13 mouse cellular contexts compared by ENCODE assay signal in the genomic region with DNA sequence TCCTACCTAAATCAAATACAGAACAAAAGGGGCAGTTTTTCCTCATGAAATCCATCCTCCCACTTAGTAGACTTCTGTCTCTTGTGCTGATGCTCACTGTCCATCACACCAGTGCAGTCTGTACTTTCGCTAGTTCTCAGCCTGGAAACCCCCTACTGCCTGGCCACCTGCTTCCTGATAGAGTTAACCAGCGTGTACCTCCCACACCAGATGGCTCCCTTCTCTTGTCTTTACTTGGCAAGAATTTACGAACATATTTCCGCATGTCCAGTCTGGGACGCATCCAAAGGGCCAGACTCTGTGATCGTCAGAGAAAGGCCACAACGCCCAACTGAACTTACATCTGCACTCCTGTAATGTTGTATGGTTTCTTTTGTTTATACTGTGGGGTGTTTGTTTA.
A peak's percentile ranks its signal among the peaks of the same experiment; 100 is the strongest.
DNase-seq lines count a peak whose midpoint lies in the region; ATAC-seq and TF ChIP-seq lines count a peak whose summit lies in the region.
"Had no signal": no experiment of that assay in that cellular context is flagged by ENCODE, and none has a peak within 500 bp of the region (broad histone marks: within the 10 kb centered on the region; RNA-seq: fewer than 3 reads in every experiment).

No protein-coding gene starts in this region.

- H3K4me2 ChIP-seq in hindbrain, embryonic 14.5 days (replicated peaks), result no peak overlapping the region
- no peak overlapping the region for H3K4me2 ChIP-seq in hindbrain, embryonic 11.5 days (replicated peaks; ENCODE audit: low read depth, low read length)
- H3K4me2 ChIP-seq in midbrain, embryonic 14.5 days (ENCODE audit: low read length), result no peak overlapping the region
- no peak overlapping the region for H3K4me2 ChIP-seq in midbrain, embryonic 13.5 days (replicated peaks)
- H3K4me2 ChIP-seq in forebrain, embryonic 16.5 days (ENCODE audit: low read length), result no peak overlapping the region
- H3K4me2 ChIP-seq: embryonic facial prominence, embryonic 12.5 days; neural tube, embryonic 12.5 days had no signal

- H3K4me3 ChIP-seq in hindbrain, embryonic 14.5 days (replicated peaks; ENCODE audit: low read length), result no peak overlapping the region
- no peak overlapping the region for H3K4me3 ChIP-seq in hindbrain, embryonic 11.5 days (ENCODE audit: low read depth, low read length)
- H3K4me3 ChIP-seq in midbrain, embryonic 14.5 days (replicated peaks; ENCODE audit: low read depth, low read length), result no peak overlapping the region
- no peak overlapping the region for H3K4me3 ChIP-seq in midbrain, embryonic 13.5 days (replicated peaks)
- no peak overlapping the region for H3K4me3 ChIP-seq in cerebellum, adult 2 months (replicated peaks; ENCODE audit: insufficient read depth, low read depth, low read length)
- no peak overlapping the region for H3K4me3 ChIP-seq in forebrain, embryonic 16.5 days (replicated peaks; ENCODE audit: low read length)
- H3K4me3 ChIP-seq: embryonic facial prominence, embryonic 12.5 days; gastrocnemius, adult 2 months; limb, embryonic 10.5 days; neural tube, embryonic 12.5 days had no signal

- peak; percentile 28; the same call in 1 of the 2 replicates for TF ChIP-seq POLR2A in cerebellum, adult 2 months (IDR thresholded peaks at IDR 0.05; ENCODE audit: borderline replicate concordance, insufficient read depth, low read length)

- H3K9me3 ChIP-seq in hindbrain, embryonic 14.5 days (ENCODE audit: control insufficient read depth, low read length), result no peaks in the 10 kb centered on the region
- H3K9me3 ChIP-seq in hindbrain, embryonic 11.5 days (ENCODE audit: control insufficient read depth, low read length), result no peaks in the 10 kb centered on the region
- no peaks in the 10 kb centered on the region for H3K9me3 ChIP-seq in midbrain, embryonic 14.5 days (ENCODE audit: control insufficient read depth, low read length)
- no peaks in the 10 kb centered on the region for H3K9me3 ChIP-seq in midbrain, embryonic 13.5 days
- H3K9me3 ChIP-seq in forebrain, embryonic 16.5 days (ENCODE audit: control insufficient read depth, low read length), result no peaks in the 10 kb centered on the region
- H3K9me3 ChIP-seq: embryonic facial prominence, embryonic 12.5 days; limb, embryonic 10.5 days; neural tube, embryonic 12.5 days had no signal

- H3K27ac ChIP-seq in hindbrain, embryonic 14.5 days, result no peak overlapping the region
- H3K27ac ChIP-seq in hindbrain, embryonic 11.5 days (ENCODE audit: low read depth, low read length), result no peak overlapping the region
- H3K27ac ChIP-seq in midbrain, embryonic 14.5 days (replicated peaks; ENCODE audit: low read depth, low read length), result no peak overlapping the region
- no peak overlapping the region for H3K27ac ChIP-seq in midbrain, embryonic 13.5 days
- H3K27ac ChIP-seq in cerebellum, adult 2 months (ENCODE audit: insufficient read depth, low read length), result no peak overlapping the region
- no peak overlapping the region for H3K27ac ChIP-seq in forebrain, embryonic 16.5 days (ENCODE audit: low read length)
- H3K27ac ChIP-seq: embryonic facial prominence, embryonic 12.5 days; gastrocnemius, adult 2 months; limb, embryonic 10.5 days; neural tube, embryonic 12.5 days had no signal

- no peaks in the 10 kb centered on the region for H3K4me1 ChIP-seq in hindbrain, embryonic 14.5 days (replicated peaks; ENCODE audit: control insufficient read depth, insufficient read depth, low read length)
- H3K4me1 ChIP-seq in hindbrain, embryonic 11.5 days (replicated peaks; ENCODE audit: control insufficient read depth, insufficient read depth, low read length), result no peaks in the 10 kb centered on the region
- no peaks in the 10 kb centered on the region for H3K4me1 ChIP-seq in midbrain, embryonic 14.5 days (ENCODE audit: control insufficient read depth, insufficient read depth, low read length)
- H3K4me1 ChIP-seq in midbrain, embryonic 13.5 days (replicated peaks), result no peaks in the 10 kb centered on the region
- H3K4me1 ChIP-seq in cerebellum, adult 2 months (ENCODE audit: control insufficient read depth, insufficient read depth, low read length), result peaks cover 11% of the 10 kb centered on the region; the same call in 1 of the 2 replicates
- no peaks in the 10 kb centered on the region for H3K4me1 ChIP-seq in forebrain, embryonic 16.5 days (replicated peaks; ENCODE audit: control insufficient read depth, insufficient read depth, low read length)
- H3K4me1 ChIP-seq: embryonic facial prominence, embryonic 12.5 days; limb, embryonic 10.5 days; neural tube, embryonic 12.5 days had no signal

- WGBS in hindbrain, embryonic 14.5 days, result 66% methylated on average over 7 of the region's 7 CpGs
- WGBS in hindbrain, embryonic 11.5 days, result 85% methylated on average over 7 of the region's 7 CpGs
- 71% methylated on average over 7 of the region's 7 CpGs for WGBS in midbrain, embryonic 14.5 days
- 72% methylated on average over 7 of the region's 7 CpGs for WGBS in midbrain, embryonic 13.5 days
- WGBS in cerebellum, adult 2 months, result 6% methylated on average over 7 of the region's 7 CpGs
- WGBS in forebrain, embryonic 16.5 days, result 55% methylated on average over 7 of the region's 7 CpGs

- peak; percentile 35 for DNase-seq in hindbrain, embryonic 14.5 days (ENCODE audit: low spot score)
- no peak for DNase-seq in hindbrain, embryonic 11.5 days (ENCODE audit: low spot score)
- DNase-seq in midbrain, embryonic 14.5 days, result peak; percentile 14
- peak; percentile 97 to 99 for DNase-seq in cerebellum, adult 2 months
- DNase-seq in urinary bladder, postnatal 10 days (ENCODE audit: low spot score), result no peak
- DNase-seq: gastrocnemius, adult 2 months; kidney, adult 9 months; thymus, postnatal 25 days had no signal

- no peak overlapping the region for H3K9ac ChIP-seq in hindbrain, embryonic 14.5 days
- no peak overlapping the region for H3K9ac ChIP-seq in hindbrain, embryonic 11.5 days (ENCODE audit: low read depth, low read length)
- no peak overlapping the region for H3K9ac ChIP-seq in midbrain, embryonic 14.5 days (replicated peaks; ENCODE audit: low read length)
- H3K9ac ChIP-seq in midbrain, embryonic 13.5 days (replicated peaks), result no peak overlapping the region
- H3K9ac ChIP-seq in forebrain, embryonic 16.5 days (replicated peaks; ENCODE audit: low read depth, low read length), result no peak overlapping the region
- H3K9ac ChIP-seq: embryonic facial prominence, embryonic 12.5 days; neural tube, embryonic 12.5 days had no signal

- no peaks in the 10 kb centered on the region for H3K36me3 ChIP-seq in hindbrain, embryonic 14.5 days (replicated peaks; ENCODE audit: control insufficient read depth, insufficient read depth)
- no peaks in the 10 kb centered on the region for H3K36me3 ChIP-seq in hindbrain, embryonic 11.5 days (ENCODE audit: control insufficient read depth, insufficient read depth, low read length)
- no peaks in the 10 kb centered on the region for H3K36me3 ChIP-seq in midbrain, embryonic 14.5 days (ENCODE audit: control insufficient read depth, insufficient read depth, low read length)
- no peaks in the 10 kb centered on the region for H3K36me3 ChIP-seq in midbrain, embryonic 13.5 days
- no peaks in the 10 kb centered on the region for H3K36me3 ChIP-seq in forebrain, embryonic 16.5 days (ENCODE audit: control insufficient read depth, insufficient read depth)
- H3K36me3 ChIP-seq: embryonic facial prominence, embryonic 12.5 days; limb, embryonic 10.5 days; neural tube, embryonic 12.5 days had no signal

- TF ChIP-seq CTCF in cerebellum, adult 2 months (IDR thresholded peaks at IDR 0.05; ENCODE audit: borderline replicate concordance, insufficient read depth, low read depth, low read length), result no peak; the same call in 1 of the 2 replicates

- peak; percentile 64 for ATAC-seq in hindbrain, embryonic 14.5 days (ENCODE audit: low FRiP score)
- no peak for ATAC-seq in hindbrain, embryonic 11.5 days (ENCODE audit: low FRiP score)
- no peak for ATAC-seq in midbrain, embryonic 14.5 days (ENCODE audit: low FRiP score, low TSS enrichment)
- ATAC-seq in midbrain, embryonic 13.5 days, result no peak
- ATAC-seq in forebrain, embryonic 16.5 days, result peak; percentile 59; the same call in 1 of the 2 replicates

- no peaks in the 10 kb centered on the region for H3K27me3 ChIP-seq in hindbrain, embryonic 14.5 days (ENCODE audit: control insufficient read depth, insufficient read depth, low read length)
- no peaks in the 10 kb centered on the region for H3K27me3 ChIP-seq in hindbrain, embryonic 11.5 days (ENCODE audit: control insufficient read depth, insufficient read depth, low read length)
- no peaks in the 10 kb centered on the region for H3K27me3 ChIP-seq in midbrain, embryonic 14.5 days (ENCODE audit: control insufficient read depth, insufficient read depth, low read length)
- no peaks in the 10 kb centered on the region for H3K27me3 ChIP-seq in midbrain, embryonic 13.5 days
- no peaks in the 10 kb centered on the region for H3K27me3 ChIP-seq in cerebellum, adult 2 months (ENCODE audit: control insufficient read depth, insufficient read depth, low read length)
- no peaks in the 10 kb centered on the region for H3K27me3 ChIP-seq in forebrain, embryonic 16.5 days (replicated peaks; ENCODE audit: control insufficient read depth, insufficient read depth, low read length)
- H3K27me3 ChIP-seq: embryonic facial prominence, embryonic 12.5 days; neural tube, embryonic 12.5 days had no signal

Comparison
In these comparisons a context has a peak if more than half of its experiments do, and no peak if none do; other contexts are left out.
1. ATAC-seq: peak in hindbrain, embryonic 14.5 days (single experiment) and forebrain, embryonic 16.5 days (single experiment); none in hindbrain, embryonic 11.5 days (single experiment), midbrain, embryonic 14.5 days (single experiment) and midbrain, embryonic 13.5 days (single experiment).
2. DNase-seq: peak in hindbrain, embryonic 14.5 days (single experiment), midbrain, embryonic 14.5 days (single experiment) and cerebellum, adult 2 months (2 of 2); none in hindbrain, embryonic 11.5 days (single experiment) and urinary bladder, postnatal 10 days (single experiment).